Mouse (Mus musculus) C3H10T1/2 (cell line): ENCODE data around the gene Olfr166. TPM values are rescaled to one million over a fixed set of nuclear protein-coding genes. Genes with fewer than 3 reads are reported as not detected.

Source experiments
- polyA plus RNA-seq, 2 experiments: library from polyadenylated mRNA; unstranded; fragments of >200 nt; fragmentation: generic; extraction: Trizol; gene quantifications; one replicate each; pipeline ENCODE4 v1.2.1; 2012; ENCODE audit warnings: missing spikeins in 2 of 2

Olfr166 gene
- not detected for polyA plus RNA-seq

DNA sequence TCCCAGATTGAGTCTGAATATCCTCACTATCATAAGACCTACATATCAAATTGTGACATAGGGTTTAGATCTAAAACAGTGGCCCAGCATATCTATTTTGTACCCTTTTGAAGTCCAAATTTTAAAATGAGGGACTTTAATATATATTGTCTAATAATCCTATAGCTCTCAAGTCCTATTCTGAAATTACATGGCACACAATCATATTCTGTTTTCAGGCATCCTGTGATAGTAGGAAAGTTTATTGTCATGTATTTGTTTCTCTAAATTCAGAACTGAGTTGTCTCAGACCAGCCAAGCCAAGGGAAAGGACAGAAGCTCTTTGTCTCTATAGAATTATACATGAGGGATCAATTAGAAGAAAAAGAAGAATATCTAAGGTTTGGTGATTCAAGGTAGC, at the start of gene Olfr166:
Gene Olfr166, plus strand, starts transcription at position 301 of the 400 bp plus-strand sequence.

DNA sequence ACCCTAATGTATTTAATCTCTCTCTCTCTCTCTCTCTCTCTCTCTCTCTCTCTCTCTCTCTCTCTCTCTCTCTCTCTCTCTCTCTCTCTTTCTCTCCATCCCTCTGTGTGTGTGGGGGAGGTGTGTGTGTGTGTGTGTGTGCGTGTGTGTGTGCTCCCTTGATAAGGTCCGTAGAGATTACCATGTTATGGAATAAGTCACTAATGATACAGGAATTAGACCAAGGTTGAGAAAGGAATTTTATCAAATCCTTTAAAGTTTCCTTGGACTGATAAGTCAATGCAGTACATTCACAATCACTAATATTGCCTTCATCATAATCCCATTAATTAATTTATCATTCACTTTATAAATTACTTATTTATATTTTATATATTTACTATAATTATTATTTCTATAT, 38.7 kb downstream of the Olfr166 start, which contains the start of gene Olfr167:
Gene Olfr167, minus strand, starts transcription at position 101 of the 400 bp plus-strand sequence.

DNA sequence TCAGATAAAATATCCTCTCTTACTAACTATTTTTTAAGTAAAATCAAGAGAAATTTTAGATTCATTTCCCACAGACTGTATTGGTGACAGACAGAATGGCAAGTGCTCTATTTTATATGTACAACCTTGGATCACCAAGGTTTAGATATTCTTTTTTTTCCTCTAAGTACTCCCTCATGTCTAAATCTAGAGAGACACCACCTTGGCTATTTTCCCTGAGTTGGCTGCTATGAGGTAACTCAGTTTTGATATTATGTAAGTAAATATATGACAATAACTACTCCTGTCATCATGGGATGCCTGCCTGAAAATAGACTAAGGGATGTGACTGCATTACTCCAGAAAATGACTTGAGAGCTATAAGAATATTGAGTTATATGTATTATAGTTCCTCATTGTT, 52.0 kb downstream of the Olfr166 start, which contains the start of gene Olfr168:
Gene Olfr168, minus strand, starts transcription at position 101 of the 400 bp plus-strand sequence.

Other genes with a start within 250 kb of the Olfr166 start
- not detected for gene Olfr164, start 169.6 kb upstream of the Olfr166 start, polyA plus RNA-seq
- not detected for gene Olfr165, start 60.6 kb upstream of the Olfr166 start, polyA plus RNA-seq
- gene Olfr167, start 38.6 kb downstream of the Olfr166 start, polyA plus RNA-seq = not detected
- gene Olfr168, start 51.9 kb downstream of the Olfr166 start, polyA plus RNA-seq = not detected
- gene Olfr169, start 88.1 kb downstream of the Olfr166 start, polyA plus RNA-seq = not detected
- not detected for gene Olfr170, start 128.2 kb downstream of the Olfr166 start, polyA plus RNA-seq
- not detected for gene Olfr171, start 146.2 kb downstream of the Olfr166 start, polyA plus RNA-seq
- not detected for gene Lamp3, start 222.7 kb downstream of the Olfr166 start, polyA plus RNA-seq